ENCODE assay signal across 8 mouse cellular contexts in the genomic region with DNA sequence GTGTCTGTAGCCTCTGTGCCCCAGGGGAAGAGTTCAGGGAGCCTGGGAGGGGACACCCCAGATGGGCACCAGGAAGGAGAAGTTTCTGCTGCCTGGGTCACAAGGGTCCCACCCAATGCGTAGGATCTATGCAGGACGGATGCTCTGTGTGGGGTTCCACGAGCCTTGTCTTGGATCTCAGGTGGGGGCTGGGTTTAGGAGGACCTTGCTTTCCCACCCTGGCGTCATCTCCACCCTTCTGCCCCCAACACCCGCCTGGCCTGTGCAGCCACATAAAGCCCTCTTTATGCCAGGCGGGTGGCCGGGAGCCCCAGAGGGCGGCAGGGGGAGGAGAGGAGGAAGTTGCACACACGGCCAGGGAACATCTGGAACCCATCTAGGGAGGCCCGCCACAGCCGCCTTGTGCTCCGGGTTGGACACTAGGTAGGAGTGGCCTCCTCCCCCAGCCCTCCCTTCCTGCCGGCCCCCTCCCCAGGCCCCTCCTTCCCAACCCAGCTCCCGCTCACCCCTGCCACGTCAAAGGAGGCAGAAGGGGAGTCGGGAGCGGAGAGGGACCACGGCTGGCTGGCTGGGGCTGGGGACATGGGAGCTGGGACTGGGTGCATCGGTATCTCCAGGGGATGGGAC. TPM values are rescaled to one million over a fixed set of nuclear protein-coding genes. Genes with fewer than 3 reads are reported as not detected.
DNase-seq lines count a peak whose midpoint lies in the region; ATAC-seq lines count a peak whose summit lies in the region.

No protein-coding gene starts in this region.

- H3K27me3 ChIP-seq in hindbrain, embryonic 12.5 days = peaks cover 39% of the 10 kb centered on the region
- H3K27me3 ChIP-seq in liver, embryonic 11.5 days (replicated peaks; ENCODE audit: control insufficient read depth, insufficient read depth, low read length) = peaks cover 50% of the 10 kb centered on the region

- peak overlapping the region; percentile 62 for H3K9ac ChIP-seq in hindbrain, embryonic 12.5 days
- H3K9ac ChIP-seq in liver, embryonic 11.5 days (ENCODE audit: low read depth, low read length) = peak overlapping the region; percentile 44; the same call in 1 of the 2 replicates

- intact Hi-C loops in left cerebral cortex, postnatal 4 days (cut with DNase I) = no loop called here

- no peaks in the 10 kb centered on the region for H3K9me3 ChIP-seq in hindbrain, embryonic 12.5 days (replicated peaks)
- no peaks in the 10 kb centered on the region for H3K9me3 ChIP-seq in liver, embryonic 11.5 days (ENCODE audit: control insufficient read depth, low read length)

- no peaks in the 10 kb centered on the region for H3K36me3 ChIP-seq in hindbrain, embryonic 12.5 days
- no peaks in the 10 kb centered on the region for H3K36me3 ChIP-seq in liver, embryonic 11.5 days (ENCODE audit: control insufficient read depth, insufficient read depth, low read length)

- peaks cover 57% of the 10 kb centered on the region for H3K4me1 ChIP-seq in hindbrain, embryonic 12.5 days
- peaks cover 26% of the 10 kb centered on the region for H3K4me1 ChIP-seq in liver, embryonic 11.5 days (replicated peaks; ENCODE audit: control insufficient read depth, insufficient read depth, low read length)

- ATAC-seq in hindbrain, embryonic 12.5 days (ENCODE audit: low FRiP score) = peak; percentile 53
- ATAC-seq in liver, embryonic 11.5 days (replicated peaks; ENCODE audit: low FRiP score) = peak; percentile 53

- peak overlapping the region; percentile 87 for H3K27ac ChIP-seq in hindbrain, embryonic 12.5 days
- H3K27ac ChIP-seq in liver, embryonic 11.5 days (ENCODE audit: low read depth, low read length) = peak overlapping the region; percentile 47

- H3K4me3 ChIP-seq in hindbrain, embryonic 12.5 days = peak overlapping the region; percentile 26
- H3K4me3 ChIP-seq in liver, embryonic 11.5 days (ENCODE audit: low read depth, low read length) = peak overlapping the region; percentile 44

- 7% methylated on average over 18 of the region's 19 CpGs for WGBS in hindbrain, embryonic 12.5 days
- WGBS in liver, embryonic 11.5 days = 14% methylated on average over 19 of the region's 19 CpGs

- DNase-seq in left cerebral cortex, postnatal 4 days = peak; percentile 32
- no peak for DNase-seq in left cerebral cortex, adult 8-10 months (ENCODE audit: low spot score in 2 of 2)
- DNase-seq in gastrocnemius, adult 18-20 months (ENCODE audit: low spot score) = peak; percentile 71
- peak; percentile 70 for DNase-seq in liver, embryonic 11.5 days (ENCODE audit: low spot score)
- peak; percentile 88 for DNase-seq in neural tube, embryonic 10.5 days (ENCODE audit: extremely low spot score, low spot score)
- DNase-seq in frontal cortex, adult 2 months (ENCODE audit: extremely low spot score in 1 of 2, low spot score in 1 of 2) = no peak
- no peak for DNase-seq in right cerebral cortex, adult 18-20 months

- peak overlapping the region; percentile 52 for H3K4me2 ChIP-seq in hindbrain, embryonic 12.5 days (replicated peaks)
- H3K4me2 ChIP-seq in liver, embryonic 11.5 days = peak overlapping the region; percentile 62

RNA-seq across cellular contexts. Expression of a gene that starts 30.0 kb away (rescaled TPM):
- 100 to 1,000 TPM; 228 to 230 TPM for total RNA-seq in left cerebral cortex, postnatal 4 days (2021)
- 100 to 1,000 TPM; 204 to 222 (median 213) TPM for total RNA-seq in left cerebral cortex, adult 8-10 months (2022)
- 100 to 1,000 TPM; 143 to 148 TPM for total RNA-seq in gastrocnemius, adult 18-20 months (2021)
- polyA plus RNA-seq in hindbrain, embryonic 12.5 days (2016; fragmentation: Nextera tagmentation; extraction: Ambion mirVana) = 380 and 382 TPM in 2 replicates
- polyA plus RNA-seq in liver, embryonic 11.5 days (2014; fragmentation: Nextera tagmentation; extraction: Ambion mirVana) = 369 and 385 TPM in 2 replicates
- polyA plus RNA-seq in frontal cortex, adult 2 months (2012; rRNA removed) = 267 and 274 TPM in 2 replicates

RNA-seq across cellular contexts. Expression of a gene that starts 30.7 kb away (rescaled TPM):
- total RNA-seq in left cerebral cortex, postnatal 4 days (2021) = 10 to 100 TPM; 75.6 to 81.7 TPM
- 10 to 100 TPM; 87.7 to 91.0 (median 89.3) TPM for total RNA-seq in left cerebral cortex, adult 8-10 months (2022)
- 10 to 100 TPM; 56.7 to 56.9 TPM for total RNA-seq in gastrocnemius, adult 18-20 months (2021)
- polyA plus RNA-seq in hindbrain, embryonic 12.5 days (2016; fragmentation: Nextera tagmentation; extraction: Ambion mirVana) = 31.5 and 31.6 TPM in 2 replicates
- 18.8 and 19.7 TPM in 2 replicates for polyA plus RNA-seq in liver, embryonic 11.5 days (2014; fragmentation: Nextera tagmentation; extraction: Ambion mirVana)
- polyA plus RNA-seq in frontal cortex, adult 2 months (2012; rRNA removed) = 59.2 and 66.6 TPM in 2 replicates

RNA-seq across cellular contexts. Expression of a gene that starts 34.2 kb away (rescaled TPM):
- 100 to 1,000 TPM in 1 of 2 experiments, 10 to 100 TPM in 1; 87.7 to 101 TPM for total RNA-seq in left cerebral cortex, postnatal 4 days (2021)
- 10 to 100 TPM; 65.8 to 82.5 (median 75.7) TPM for total RNA-seq in left cerebral cortex, adult 8-10 months (2022)
- 10 to 100 TPM; 25.6 to 27.5 TPM for total RNA-seq in gastrocnemius, adult 18-20 months (2021)
- polyA plus RNA-seq in hindbrain, embryonic 12.5 days (2016; fragmentation: Nextera tagmentation; extraction: Ambion mirVana) = 59.1 and 66.3 TPM in 2 replicates
- polyA plus RNA-seq in liver, embryonic 11.5 days (2014; fragmentation: Nextera tagmentation; extraction: Ambion mirVana) = 45.5 and 45.8 TPM in 2 replicates
- polyA plus RNA-seq in frontal cortex, adult 2 months (2012; rRNA removed) = 164 and 170 TPM in 2 replicates

RNA-seq across cellular contexts. Expression of a gene that starts 35.2 kb away (rescaled TPM):
- total RNA-seq in left cerebral cortex, postnatal 4 days (2021) = 100 to 1,000 TPM; 241 to 308 TPM
- total RNA-seq in left cerebral cortex, adult 8-10 months (2022) = 1,000 to 10,000 TPM; 1,127 to 1,189 (median 1,146) TPM
- total RNA-seq in gastrocnemius, adult 18-20 months (2021) = 1 to 10 TPM; 3.5 to 5.3 TPM
- 44.4 and 47.5 TPM in 2 replicates for polyA plus RNA-seq in hindbrain, embryonic 12.5 days (2016; fragmentation: Nextera tagmentation; extraction: Ambion mirVana)
- 9.3 and 10.0 TPM in 2 replicates for polyA plus RNA-seq in liver, embryonic 11.5 days (2014; fragmentation: Nextera tagmentation; extraction: Ambion mirVana)
- polyA plus RNA-seq in frontal cortex, adult 2 months (2012; rRNA removed) = 1,288 and 1,302 TPM in 2 replicates

RNA-seq across cellular contexts. Expression of a gene that starts 57.9 kb away (rescaled TPM):
- 10 to 100 TPM; 61.8 to 62.5 TPM for total RNA-seq in left cerebral cortex, postnatal 4 days (2021)
- total RNA-seq in left cerebral cortex, adult 8-10 months (2022) = 10 to 100 TPM; 42.9 to 51.6 (median 49.4) TPM
- total RNA-seq in gastrocnemius, adult 18-20 months (2021) = 10 to 100 TPM; 11.4 to 11.6 TPM
- 61.8 and 67.3 TPM in 2 replicates for polyA plus RNA-seq in hindbrain, embryonic 12.5 days (2016; fragmentation: Nextera tagmentation; extraction: Ambion mirVana)
- polyA plus RNA-seq in liver, embryonic 11.5 days (2014; fragmentation: Nextera tagmentation; extraction: Ambion mirVana) = 57.3 and 59.5 TPM in 2 replicates
- 69.5 and 72.7 TPM in 2 replicates for polyA plus RNA-seq in frontal cortex, adult 2 months (2012; rRNA removed)

Comparison
In these comparisons a context has a peak if more than half of its experiments do, and no peak if none do; other contexts are left out.
1. DNase-seq: peak in left cerebral cortex, postnatal 4 days (single experiment), gastrocnemius, adult 18-20 months (single experiment), liver, embryonic 11.5 days (single experiment) and neural tube, embryonic 10.5 days (single experiment); none in left cerebral cortex, adult 8-10 months (0 of 2), frontal cortex, adult 2 months (0 of 2) and right cerebral cortex, adult 18-20 months (single experiment).